Mouse (Mus musculus): ENCODE results near the gene Hrasls. TPM values are rescaled to one million over a fixed set of nuclear protein-coding genes. Genes with fewer than 3 reads are reported as not detected.
A peak's percentile ranks its signal among the peaks of the same experiment; 100 is the strongest.

Gene Hrasls
- polyA plus RNA-seq, 1 experiment from 2014 or later: 2.8 TPM

GRCm38 (mm10) chr16:29198461-29198860, 11.0 kb upstream of the Hrasls start:
- no peak for ATAC-seq (ENCODE audit: low FRiP score, low TSS enrichment)

GRCm38 (mm10) chr16:29201146-29201545, 8.3 kb upstream of the Hrasls start:
- DNase-seq (no peak), ATAC-seq (ENCODE audit: low FRiP score, low TSS enrichment) (no peak)
- Histone ChIP-seq H3K9ac (replicated peaks; ENCODE audit: low read length) (no peak overlapping the region), H3K4me3 (replicated peaks; ENCODE audit: low read depth, low read length) (no peak overlapping the region), H3K27me3 (ENCODE audit: control insufficient read depth, insufficient read depth, low read length) (no peaks in the 10 kb centered on the region), H3K4me1 (ENCODE audit: control insufficient read depth, insufficient read depth, low read length) (no peaks in the 10 kb centered on the region), H3K4me2 (ENCODE audit: low read length) (no peak overlapping the region), H3K9me3 (ENCODE audit: control insufficient read depth, low read length) (no peaks in the 10 kb centered on the region), H3K27ac (replicated peaks; ENCODE audit: low read depth, low read length) (no peak overlapping the region), H3K36me3 (ENCODE audit: control insufficient read depth, insufficient read depth, low read length) (no peaks in the 10 kb centered on the region)
- WGBS: 86% methylated on average over 2 of the region's 2 CpGs

More at GRCm38 (mm10) chr16:29198461-29198860, 11.0 kb upstream of the Hrasls start:
- no peak for DNase-seq
- no peaks in the 10 kb centered on the region for H3K4me1 ChIP-seq (ENCODE audit: control insufficient read depth, insufficient read depth, low read length)
- H3K9me3 ChIP-seq (ENCODE audit: control insufficient read depth, low read length): no peaks in the 10 kb centered on the region
- no peak overlapping the region for H3K9ac ChIP-seq (replicated peaks; ENCODE audit: low read length)
- H3K36me3 ChIP-seq (ENCODE audit: control insufficient read depth, insufficient read depth, low read length): no peaks in the 10 kb centered on the region
- H3K27ac ChIP-seq (replicated peaks; ENCODE audit: low read depth, low read length): no peak overlapping the region
- WGBS: 16% methylated on average over 5 of the region's 5 CpGs
- H3K4me3 ChIP-seq (replicated peaks; ENCODE audit: low read depth, low read length): no peak overlapping the region
- H3K27me3 ChIP-seq (ENCODE audit: control insufficient read depth, insufficient read depth, low read length): no peaks in the 10 kb centered on the region
- no peak overlapping the region for H3K4me2 ChIP-seq (ENCODE audit: low read length)

- no peaks in the 10 kb centered on the region for H3K27me3 ChIP-seq (ENCODE audit: control insufficient read depth, insufficient read depth, low read length)
- DNase-seq (peak; percentile 81), ATAC-seq (ENCODE audit: low FRiP score, low TSS enrichment) (no peak; the same call in 1 of the 2 replicates)
- no peaks in the 10 kb centered on the region for H3K36me3 ChIP-seq (ENCODE audit: control insufficient read depth, insufficient read depth, low read length)
- H3K9ac ChIP-seq (replicated peaks; ENCODE audit: low read length): no peak overlapping the region
- no peaks in the 10 kb centered on the region for H3K9me3 ChIP-seq (ENCODE audit: control insufficient read depth, low read length)
- H3K27ac ChIP-seq (replicated peaks; ENCODE audit: low read depth, low read length): 0 out of 2 replicates have a peak overlapping the region, but pooled peaks have one; percentile 15
- H3K4me2 ChIP-seq (ENCODE audit: low read length): no peak overlapping the region
- WGBS: 61% methylated on average over 7 of the region's 7 CpGs
- no peak overlapping the region for H3K4me3 ChIP-seq (replicated peaks; ENCODE audit: low read depth, low read length)
- H3K4me1 ChIP-seq (ENCODE audit: control insufficient read depth, insufficient read depth, low read length): no peaks in the 10 kb centered on the region
These were observed 4.6 kb upstream of the Hrasls start for GRCm38 (mm10) chr16:29204875-29205274.

- Histone ChIP-seq H3K4me1 (ENCODE audit: control insufficient read depth, insufficient read depth, low read length) (no peaks in the 10 kb centered on the region), H3K36me3 (ENCODE audit: control insufficient read depth, insufficient read depth, low read length) (no peaks in the 10 kb centered on the region), H3K9ac (replicated peaks; ENCODE audit: low read length) (no peak overlapping the region), H3K27me3 (ENCODE audit: control insufficient read depth, insufficient read depth, low read length) (no peaks in the 10 kb centered on the region), H3K4me3 (replicated peaks; ENCODE audit: low read depth, low read length) (no peak overlapping the region), H3K9me3 (ENCODE audit: control insufficient read depth, low read length) (no peaks in the 10 kb centered on the region), H3K27ac (replicated peaks; ENCODE audit: low read depth, low read length) (no peak overlapping the region), H3K4me2 (ENCODE audit: low read length) (no peak overlapping the region)
- ATAC-seq (ENCODE audit: low FRiP score, low TSS enrichment) (no peak), DNase-seq (no peak)
- WGBS: 45% methylated on average over 2 of the region's 2 CpGs
These were observed 3.9 kb upstream of the Hrasls start for GRCm38 (mm10) chr16:29205581-29205980.

GRCm38 (mm10) chr16:29208841-29209240, 654 bp upstream of the Hrasls start:
- no peaks in the 10 kb centered on the region for H3K27me3 ChIP-seq (ENCODE audit: control insufficient read depth, insufficient read depth, low read length)
- H3K4me2 ChIP-seq (ENCODE audit: low read length): no peak overlapping the region
- no peaks in the 10 kb centered on the region for H3K4me1 ChIP-seq (ENCODE audit: control insufficient read depth, insufficient read depth, low read length)
- H3K4me3 ChIP-seq (replicated peaks; ENCODE audit: low read depth, low read length): no peak overlapping the region
- DNase-seq (no peak), ATAC-seq (ENCODE audit: low FRiP score, low TSS enrichment) (no peak)
- no peaks in the 10 kb centered on the region for H3K9me3 ChIP-seq (ENCODE audit: control insufficient read depth, low read length)
- H3K9ac ChIP-seq (replicated peaks; ENCODE audit: low read length): no peak overlapping the region
- WGBS: 79% methylated on average over 7 of the region's 7 CpGs
- no peaks in the 10 kb centered on the region for H3K36me3 ChIP-seq (ENCODE audit: control insufficient read depth, insufficient read depth, low read length)
- no peak overlapping the region for H3K27ac ChIP-seq (replicated peaks; ENCODE audit: low read depth, low read length)

- H3K4me2 ChIP-seq (ENCODE audit: low read length): no peak overlapping the region
- no peaks in the 10 kb centered on the region for H3K27me3 ChIP-seq (ENCODE audit: control insufficient read depth, insufficient read depth, low read length)
- H3K9me3 ChIP-seq (ENCODE audit: control insufficient read depth, low read length): no peaks in the 10 kb centered on the region
- no peak overlapping the region for H3K9ac ChIP-seq (replicated peaks; ENCODE audit: low read length)
- WGBS: 72% methylated on average over 5 of the region's 5 CpGs
- no peak overlapping the region for H3K27ac ChIP-seq (replicated peaks; ENCODE audit: low read depth, low read length)
- no peaks in the 10 kb centered on the region for H3K4me1 ChIP-seq (ENCODE audit: control insufficient read depth, insufficient read depth, low read length)
- no peak overlapping the region for H3K4me3 ChIP-seq (replicated peaks; ENCODE audit: low read depth, low read length)
- DNase-seq (peak; percentile 73), ATAC-seq (ENCODE audit: low FRiP score, low TSS enrichment) (no peak; the same call in 1 of the 2 replicates)
- H3K36me3 ChIP-seq (ENCODE audit: control insufficient read depth, insufficient read depth, low read length): no peaks in the 10 kb centered on the region
These were observed 7.2 kb downstream of the Hrasls start for GRCm38 (mm10) chr16:29216395-29217295.

GRCm38 (mm10) chr16:29235951-29236350, 26.5 kb downstream of the Hrasls start:
- no peaks in the 10 kb centered on the region for H3K27me3 ChIP-seq (ENCODE audit: control insufficient read depth, insufficient read depth, low read length)
- no peak overlapping the region for H3K4me2 ChIP-seq (ENCODE audit: low read length)
- no peaks in the 10 kb centered on the region for H3K4me1 ChIP-seq (ENCODE audit: control insufficient read depth, insufficient read depth, low read length)
- no peaks in the 10 kb centered on the region for H3K9me3 ChIP-seq (ENCODE audit: control insufficient read depth, low read length)
- no peak overlapping the region for H3K9ac ChIP-seq (replicated peaks; ENCODE audit: low read length)
- ATAC-seq (ENCODE audit: low FRiP score, low TSS enrichment) (no peak), DNase-seq (no peak)
- WGBS: 75% methylated on average over 5 of the region's 5 CpGs
- H3K4me3 ChIP-seq (replicated peaks; ENCODE audit: low read depth, low read length): no peak overlapping the region
- no peak overlapping the region for H3K27ac ChIP-seq (replicated peaks; ENCODE audit: low read depth, low read length)
- no peaks in the 10 kb centered on the region for H3K36me3 ChIP-seq (ENCODE audit: control insufficient read depth, insufficient read depth, low read length)

GRCm38 (mm10) chr16:29254325-29254724, 44.8 kb downstream of the Hrasls start:
- Histone ChIP-seq H3K9ac (replicated peaks; ENCODE audit: low read length) (no peak overlapping the region), H3K4me3 (replicated peaks; ENCODE audit: low read depth, low read length) (no peak overlapping the region), H3K27me3 (ENCODE audit: control insufficient read depth, insufficient read depth, low read length) (no peaks in the 10 kb centered on the region), H3K4me1 (ENCODE audit: control insufficient read depth, insufficient read depth, low read length) (no peaks in the 10 kb centered on the region), H3K27ac (replicated peaks; ENCODE audit: low read depth, low read length) (no peak overlapping the region), H3K4me2 (ENCODE audit: low read length) (no peak overlapping the region), H3K36me3 (ENCODE audit: control insufficient read depth, insufficient read depth, low read length) (no peaks in the 10 kb centered on the region), H3K9me3 (ENCODE audit: control insufficient read depth, low read length) (no peaks in the 10 kb centered on the region)
- WGBS: 96% methylated on average over 4 of the region's 4 CpGs
- DNase-seq: no peak
- no peak for ATAC-seq (ENCODE audit: low FRiP score, low TSS enrichment)
